7 mouse cellular contexts compared by ENCODE assay signal in the genomic region with DNA sequence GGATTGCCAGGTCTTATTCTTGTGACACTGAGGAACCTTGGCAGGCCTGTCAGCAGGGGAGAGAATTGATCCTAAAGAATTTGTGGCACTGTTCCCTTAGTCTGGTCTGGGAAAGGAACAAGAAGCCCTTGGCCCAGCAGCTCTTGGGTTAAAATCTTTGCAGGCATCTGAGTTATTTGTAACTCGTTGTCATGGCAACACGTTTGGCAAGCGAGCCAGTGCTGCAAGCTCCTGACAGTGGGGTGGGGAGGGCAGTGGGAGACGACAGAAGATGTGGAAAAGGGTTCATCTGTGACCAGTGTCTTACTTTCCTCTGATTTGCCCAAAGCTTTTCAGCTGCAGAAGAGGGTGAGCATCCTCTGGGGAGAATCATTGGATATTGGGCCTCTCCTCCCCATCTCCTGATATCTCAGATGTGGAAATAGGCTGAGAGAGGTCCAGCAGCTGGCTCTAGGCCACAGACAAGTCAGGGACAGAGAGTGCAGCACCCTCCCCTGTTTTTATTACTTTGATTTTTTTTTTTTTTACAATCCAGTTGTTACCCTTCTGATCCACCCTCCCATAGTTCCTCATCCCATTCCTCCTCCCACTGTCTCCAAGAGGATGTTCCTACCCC.
DNase-seq lines count a peak whose midpoint lies in the region; ATAC-seq lines count a peak whose summit lies in the region.
"Not testable (repeated sequence)": the region's sequence is repeated elsewhere in the genome, so short reads cannot be mapped to it uniquely, and the experiment has no call there.

No protein-coding gene starts in this region.

- 13% methylated on average over 4 of the region's 4 CpGs for WGBS in forebrain, embryonic 15.5 days

- peak overlapping the region; percentile 59 for H3K27ac ChIP-seq in forebrain, embryonic 15.5 days (replicated peaks)

- H3K4me2 ChIP-seq in forebrain, embryonic 15.5 days (replicated peaks), result peak overlapping the region; percentile 14; the same call in 1 of the 2 replicates

- H3K36me3 ChIP-seq in forebrain, embryonic 15.5 days, result not testable (repeated sequence)

- H3K9ac ChIP-seq in forebrain, embryonic 15.5 days (replicated peaks), result not testable (repeated sequence)

- not testable (repeated sequence) for H3K27me3 ChIP-seq in forebrain, embryonic 15.5 days

- intact Hi-C loops in left cerebral cortex, postnatal 10 days (cut with DNase I), result not testable (repeated sequence)

- not testable (repeated sequence) for H3K9me3 ChIP-seq in forebrain, embryonic 15.5 days

- ATAC-seq in forebrain, embryonic 15.5 days (replicated peaks), result peak; percentile 90

- peak; percentile 6 for DNase-seq in cerebellum, adult 9-11 months
- DNase-seq in heart, adult 11 months, result peak; percentile 90
- peak; percentile 1 to 29 for DNase-seq in kidney, postnatal 25 days
- peak; percentile 75 to 77 for DNase-seq in left cerebral cortex, postnatal 10 days (ENCODE audit: extremely low spot score in 1 of 2, low spot score in 2 of 2)
- DNase-seq in mesoderm, embryonic 11.5 days (ENCODE audit: low read depth, low spot score), result peak; percentile 41
- peak; percentile 4 for DNase-seq in retina, adult 2 months (ENCODE audit: low read depth, low spot score)

- H3K4me1 ChIP-seq in forebrain, embryonic 15.5 days, result peaks cover 11% of the 10 kb centered on the region

- not testable (repeated sequence) for H3K4me3 ChIP-seq in forebrain, embryonic 15.5 days

Comparison
In these comparisons a context has a peak if more than half of its experiments do, and no peak if none do; other contexts are left out.
1. DNase-seq: peak in every context shown above with its lines; median percentile 90 in heart, adult 11 months; 76 in left cerebral cortex, postnatal 10 days; 41 in mesoderm, embryonic 11.5 days; 15 in kidney, postnatal 25 days; 6 in cerebellum, adult 9-11 months; 4 in retina, adult 2 months.